Mouse (Mus musculus) mouse trophoblast stem cell (cell line): ENCODE measurements around the gene Osbpl3.

ENCODE experiments used
- in situ Hi-C, 2 experiments: fragments of 300-500 bp; cut with MseI, MboI; formaldehyde crosslinking; loops; 2 replicates in 1 of 2; 3 replicates in 1 of 2; pipeline ENCODE4 v1.15.1; 2025

The Osbpl3 gene

DNA sequence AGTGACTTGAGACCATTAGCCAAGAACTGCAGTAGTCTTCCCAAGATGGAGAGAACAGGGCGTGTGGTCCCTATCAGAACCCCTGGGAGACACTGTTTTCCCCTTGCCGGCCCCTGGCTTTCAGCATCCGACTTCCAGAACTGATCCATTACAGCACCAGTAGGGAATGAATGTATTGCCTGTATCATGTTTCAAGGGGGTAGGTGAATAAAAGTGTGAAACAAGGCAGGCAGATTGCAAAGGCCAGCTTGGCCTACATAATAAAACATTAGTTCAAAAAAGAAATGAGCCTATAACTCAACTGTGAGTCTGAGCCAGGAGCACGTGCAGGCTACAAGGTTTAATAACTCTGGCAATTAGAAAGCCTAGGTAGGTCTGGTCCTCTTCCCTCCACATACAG is 52.5 kb downstream of the Osbpl3 start:
- in situ Hi-C loops = no loop called here

DNA sequence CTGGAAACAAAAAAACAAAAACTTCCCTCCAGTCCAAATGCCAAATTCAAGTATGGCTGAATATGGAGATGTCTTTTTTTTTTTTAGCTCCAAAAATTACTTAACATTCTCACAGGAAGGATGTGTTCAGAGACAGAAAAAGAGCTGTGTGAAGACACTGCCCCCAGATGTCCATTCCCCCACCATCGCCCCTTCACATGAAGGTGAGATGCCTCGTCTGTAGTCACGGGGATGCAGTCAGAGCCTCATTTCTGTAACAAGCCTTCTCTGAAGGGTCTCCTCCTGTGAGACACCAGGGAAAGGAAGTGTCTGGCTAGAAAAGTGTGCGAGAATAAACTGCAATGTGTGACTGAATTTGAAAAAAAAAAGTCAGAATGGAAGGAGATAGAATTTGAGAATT is 53.1 kb downstream of the Osbpl3 start:
- in situ Hi-C loops = no loop called here

DNA sequence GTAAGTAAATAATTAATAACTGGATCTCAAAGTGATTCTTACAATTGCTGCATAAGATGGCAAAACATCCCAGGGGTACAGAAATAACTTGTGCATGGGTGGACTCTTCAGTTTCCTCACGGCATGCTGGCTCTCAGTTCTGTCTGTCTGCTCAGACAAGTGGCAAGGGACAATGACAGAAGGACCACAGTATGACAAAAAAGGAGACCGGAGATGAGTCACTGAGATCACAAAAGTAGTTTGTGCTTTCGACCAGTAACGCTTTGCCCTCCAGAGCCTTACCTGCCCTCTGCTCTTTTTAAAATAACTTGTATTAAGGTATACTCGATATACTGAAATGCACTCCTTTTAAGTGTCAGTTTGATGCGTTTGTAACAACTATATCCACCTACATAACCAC is 55.8 kb downstream of the Osbpl3 start:
- in situ Hi-C loops = no loop called here

GRCm38 (mm10) chr6:50399427-50400195 is 56.4 kb downstream of the Osbpl3 start:
- in situ Hi-C loops = no loop called here

DNA sequence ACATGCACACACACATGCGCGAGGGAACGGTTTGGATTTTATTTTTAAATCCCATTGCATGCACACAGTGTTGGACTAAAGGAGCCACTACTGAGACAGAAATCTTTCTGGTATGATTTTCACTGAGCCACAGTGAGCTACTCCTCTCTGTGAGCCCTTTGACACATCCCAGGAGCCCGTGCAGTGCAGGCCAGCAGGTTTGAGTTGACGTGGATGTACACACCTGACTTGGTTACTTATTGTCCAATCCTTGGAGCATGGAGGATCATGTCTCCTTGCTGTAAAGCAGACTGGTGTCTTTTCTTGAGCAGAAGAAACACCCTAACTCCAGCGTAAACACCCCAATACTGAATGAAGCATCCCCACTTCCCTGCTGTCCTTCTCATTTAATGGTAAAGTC is 57.7 kb downstream of the Osbpl3 start:
- in situ Hi-C loops = no loop called here

DNA sequence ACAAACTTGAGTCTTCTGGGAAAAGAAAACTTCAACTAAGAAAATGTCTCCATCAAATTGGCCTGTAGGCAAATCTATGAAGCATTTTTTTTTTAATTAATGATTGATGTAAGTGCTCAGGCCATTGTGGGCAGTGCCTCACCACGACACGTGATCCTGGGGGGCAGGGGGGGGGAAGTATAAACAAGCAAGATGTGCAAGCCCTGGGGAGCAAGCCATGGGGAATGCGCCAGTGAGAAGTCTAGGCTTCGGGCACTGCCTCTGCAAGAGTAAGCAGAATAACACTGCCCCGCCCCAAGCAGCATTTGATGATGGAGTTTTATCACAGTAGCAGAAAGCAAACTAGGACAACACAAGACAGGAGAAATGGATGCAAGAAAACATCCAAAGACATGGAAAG is 58.9 kb downstream of the Osbpl3 start:
- in situ Hi-C loops = no loop called here

- in situ Hi-C loops = no loop called here
These were observed 60.2 kb downstream of the Osbpl3 start for GRCm38 (mm10) chr6:50395641-50396312.

DNA sequence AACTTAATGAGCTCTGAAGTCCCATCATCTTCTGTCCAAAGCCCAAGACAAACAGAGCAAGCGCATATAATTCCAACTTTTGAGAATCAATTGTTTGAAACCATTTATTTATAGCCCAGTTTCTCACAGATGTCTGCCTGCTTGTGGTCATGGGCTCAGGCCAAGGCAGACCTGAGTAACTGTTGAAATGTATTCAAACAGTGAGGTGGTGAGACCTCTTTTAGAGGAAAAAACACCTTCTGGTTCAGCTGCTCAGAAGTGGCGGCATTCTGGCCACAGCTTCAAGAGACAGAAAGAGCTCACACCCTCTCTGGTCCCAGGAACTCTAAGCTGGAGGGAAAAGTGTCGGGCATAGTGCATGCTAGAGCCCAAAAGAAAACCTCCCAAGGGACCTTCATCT is 61.6 kb downstream of the Osbpl3 start:
- in situ Hi-C loops = no loop called here

DNA sequence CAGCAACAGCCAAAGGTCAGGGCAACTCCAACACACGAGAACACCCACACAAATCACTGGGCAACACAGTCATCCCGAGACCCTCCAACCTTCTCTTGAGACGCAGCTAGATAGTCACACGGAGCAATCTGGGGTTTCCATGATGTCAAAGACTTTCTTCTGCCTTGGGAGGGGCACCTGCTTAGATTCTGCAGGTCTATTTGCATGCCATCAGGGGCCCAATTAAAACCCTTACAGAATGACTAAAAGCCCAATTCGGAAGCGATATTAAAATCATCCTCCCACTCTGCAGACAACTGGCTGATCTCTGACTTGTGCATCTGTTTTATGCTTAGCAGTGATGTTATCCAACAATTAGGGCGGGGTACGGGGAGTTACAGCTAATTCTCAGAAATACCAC is 62.0 kb downstream of the Osbpl3 start:
- in situ Hi-C loops = no loop called here

GRCm38 (mm10) chr6:50391951-50392350 is 64.0 kb downstream of the Osbpl3 start:
- in situ Hi-C loops = no loop called here

GRCm38 (mm10) chr6:50390313-50390712 is 65.7 kb downstream of the Osbpl3 start:
- in situ Hi-C loops = no loop called here

- in situ Hi-C loops = no loop called here
These were observed 68.4 kb downstream of the Osbpl3 start for GRCm38 (mm10) chr6:50387629-50388028.

GRCm38 (mm10) chr6:50386497-50386896 is 69.5 kb downstream of the Osbpl3 start:
- in situ Hi-C loops = no loop called here

GRCm38 (mm10) chr6:50385451-50386013 is 70.5 kb downstream of the Osbpl3 start:
- in situ Hi-C loops = no loop called here

DNA sequence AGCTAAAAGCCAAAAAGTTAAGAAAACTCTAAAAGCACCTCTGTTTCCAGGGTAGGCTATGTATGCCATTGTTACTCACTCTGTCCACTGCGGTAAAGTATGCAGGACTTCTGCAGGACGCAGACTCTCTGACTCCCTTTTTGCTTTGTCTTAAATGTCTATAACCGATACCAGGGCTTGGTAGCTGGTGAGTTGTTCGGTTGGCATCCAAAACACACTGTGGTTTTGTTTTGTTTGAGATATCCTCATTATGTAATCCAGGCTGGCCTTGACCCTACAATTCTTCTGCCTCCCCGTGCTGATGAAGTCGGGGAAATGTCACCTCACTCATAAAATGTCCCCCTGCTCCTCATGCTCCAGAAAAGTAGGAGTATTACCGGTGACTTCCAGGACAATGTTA is 73.3 kb downstream of the Osbpl3 start:
- in situ Hi-C loops = no loop called here

- in situ Hi-C loops = no loop called here
These were observed 73.8 kb downstream of the Osbpl3 start for GRCm38 (mm10) chr6:50382196-50382595.

DNA sequence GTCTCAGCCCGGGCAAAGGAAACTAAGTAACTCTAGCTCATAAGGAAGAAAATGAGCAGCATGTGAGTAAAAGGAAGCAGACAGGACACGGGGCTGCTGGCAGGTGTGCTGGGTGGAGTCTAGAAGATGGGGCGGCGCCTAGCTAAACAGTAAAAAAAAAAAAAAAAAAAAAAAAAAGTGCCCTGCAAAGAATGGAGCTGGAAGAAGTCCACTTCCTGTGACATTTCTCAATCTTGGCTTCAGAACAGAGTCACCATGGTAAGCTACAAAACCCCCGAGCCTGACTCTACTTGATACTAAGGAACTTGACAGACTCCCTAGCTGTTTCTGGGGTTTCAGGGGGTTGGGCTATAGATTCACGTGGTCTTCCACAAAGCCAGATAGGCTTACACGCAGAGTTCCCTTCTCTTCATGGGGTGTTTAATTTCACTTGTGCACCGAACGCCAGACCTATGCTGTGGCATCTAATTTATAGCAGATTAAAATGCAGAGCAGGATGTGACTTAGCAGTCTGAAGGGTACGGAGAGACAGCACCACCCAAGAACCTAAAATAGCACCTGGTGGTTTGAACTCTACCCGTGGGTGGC is 74.4 kb downstream of the Osbpl3 start:
- in situ Hi-C loops = no loop called here

DNA sequence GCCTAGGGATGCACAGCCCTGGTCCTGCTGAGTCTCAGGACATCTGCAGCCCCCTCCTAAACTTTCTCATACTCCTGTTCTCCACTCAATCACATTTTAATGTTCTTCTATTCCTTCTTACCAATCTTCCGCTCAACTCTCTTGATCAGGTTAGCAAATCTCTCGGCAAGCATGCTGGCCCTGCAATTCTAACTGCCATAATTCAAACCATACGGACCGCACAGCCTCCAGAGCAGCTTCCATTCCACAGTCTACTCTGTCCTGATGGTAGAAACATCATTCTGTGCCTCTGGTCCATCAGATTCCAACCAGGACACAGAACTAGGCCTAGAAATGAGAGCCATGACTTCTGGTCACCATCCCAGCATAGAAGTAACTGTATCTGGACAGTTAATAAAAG is 76.3 kb downstream of the Osbpl3 start:
- in situ Hi-C loops = no loop called here

DNA sequence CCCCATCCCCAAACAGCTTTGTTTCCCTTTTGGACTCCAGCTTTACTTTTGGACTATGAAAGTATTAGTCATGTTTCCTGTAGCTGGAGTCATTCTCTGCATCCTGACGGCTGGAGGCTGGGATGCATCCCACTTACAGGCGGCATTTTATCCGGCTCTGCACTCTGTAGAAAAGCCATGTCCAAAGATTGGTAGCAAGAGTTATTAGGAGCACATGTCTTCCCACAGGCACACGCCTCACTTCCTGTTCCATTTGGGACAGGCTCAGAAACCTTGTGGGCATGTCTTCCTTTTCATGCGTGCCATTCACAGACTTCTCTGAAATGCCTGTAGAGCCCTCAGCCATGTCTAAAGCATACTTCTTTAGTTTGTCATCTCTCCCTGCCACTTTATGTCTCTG is 76.9 kb downstream of the Osbpl3 start:
- in situ Hi-C loops = no loop called here

DNA sequence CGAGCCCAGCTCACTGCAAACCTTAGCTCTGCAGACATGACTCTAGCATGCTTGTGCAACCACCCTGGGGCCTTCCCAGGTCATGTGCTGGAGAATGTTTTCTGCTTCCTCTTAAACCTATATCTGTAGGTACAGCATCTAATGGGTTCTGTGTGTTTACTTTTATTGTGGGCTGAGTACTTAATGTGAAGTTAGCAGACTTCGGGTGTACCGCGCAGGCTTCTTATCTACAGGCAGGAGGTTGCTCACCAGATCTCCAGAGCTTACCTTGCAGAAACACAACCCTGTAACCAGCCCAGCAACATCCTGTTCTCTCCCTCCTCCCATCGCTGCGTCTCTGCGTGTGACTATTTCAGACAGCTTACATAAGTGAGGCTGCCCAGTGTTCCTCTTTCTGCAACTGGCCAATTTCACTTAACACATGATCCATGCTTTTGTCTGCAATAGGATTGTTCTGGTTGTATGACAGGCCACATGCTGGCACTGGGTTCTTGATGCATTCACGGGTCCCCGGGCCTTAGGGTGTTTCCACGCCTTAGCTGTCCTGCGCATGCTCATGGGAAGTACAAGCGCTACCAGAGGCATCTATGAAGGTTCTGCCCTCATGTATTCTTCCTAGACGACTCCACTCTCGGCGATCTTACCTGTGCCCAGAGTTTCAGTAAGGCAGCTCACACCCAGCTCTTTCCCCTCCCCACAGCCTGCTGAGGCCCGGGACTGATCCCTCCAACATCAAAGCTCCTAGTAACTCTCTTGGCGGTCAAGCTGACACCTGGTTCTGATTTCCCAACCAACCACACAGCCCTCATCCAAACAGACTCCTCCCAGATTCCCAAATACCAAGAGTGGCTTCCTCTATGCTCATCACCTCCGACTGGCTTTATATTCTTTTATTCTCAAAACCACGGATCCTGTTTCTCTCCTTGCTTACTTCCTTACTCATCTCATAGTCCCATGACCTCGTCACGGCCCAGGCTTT is 78.0 kb downstream of the Osbpl3 start:
- in situ Hi-C loops = no loop called here

- in situ Hi-C loops = no loop called here
These were observed 79.3 kb downstream of the Osbpl3 start for GRCm38 (mm10) chr6:50376684-50377083.
